Mouse (Mus musculus) megakaryocyte-erythroid progenitor cell, adult 5-6 weeks (primary cell): ENCODE measurements around the gene Stxbp3. TPM values are rescaled to one million over a fixed set of nuclear protein-coding genes. Genes with fewer than 3 reads are reported as not detected.

Experiments used
- ATAC-seq: replicated peaks from 2 replicates; pipeline ENCODE4 v1.8.0; 2016; ENCODE audit warnings: mild to moderate bottlenecking, inconsistent platforms; ENCODE audit not compliant: severe bottlenecking, poor library complexity, low FRiP score, low TSS enrichment
- total RNA-seq, 2 experiments: library from RNA; stranded (forward) in 1 of 2; stranded (reverse) in 1 of 2; fragments of 200-1000, 215-1000 nt in 1 of 2; fragments of >200 nt in 1 of 2; fragmentation: Nextera tagmentation in 1 of 2; gene quantifications; 2 replicates each; pipeline ENCODE4 v1.2.3; 2014 to 2017

The Stxbp3 gene
- total RNA-seq, 2 experiments from 2014 or later = 47.5 to 56.6 TPM

GRCm38 (mm10) chr3:108815631-108816030, 24.7 kb downstream of the Stxbp3 start:
- ATAC-seq = no peak

GRCm38 (mm10) chr3:108810747-108811263, 29.5 kb downstream of the Stxbp3 start:
- no peak for ATAC-seq

- no peak for ATAC-seq
Observed at GRCm38 (mm10) chr3:108805622-108806021, 34.7 kb downstream of the Stxbp3 start.

DNA sequence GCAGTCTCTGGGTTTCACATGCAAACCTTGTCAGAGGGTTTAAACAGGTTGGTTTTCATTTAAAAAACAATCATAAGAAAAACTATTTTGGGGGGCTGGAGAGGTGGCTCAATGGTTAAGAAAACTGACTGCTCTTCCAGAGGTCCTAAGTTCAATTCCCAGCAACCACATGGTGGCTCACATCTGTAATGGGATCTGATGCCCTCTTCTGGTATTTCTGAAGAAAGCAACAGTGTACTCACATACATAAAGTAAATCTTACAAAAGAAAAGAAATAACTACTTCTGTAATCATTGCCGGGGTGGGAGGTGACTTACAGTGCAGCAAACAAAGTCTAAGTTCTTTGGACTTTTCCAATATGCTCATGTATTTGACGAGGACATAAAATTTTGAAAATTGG, 42.0 kb downstream of the Stxbp3 start:
- no peak for ATAC-seq

GRCm38 (mm10) chr3:108797723-108798122, 42.6 kb downstream of the Stxbp3 start:
- no peak for ATAC-seq

GRCm38 (mm10) chr3:108796386-108796785, 43.9 kb downstream of the Stxbp3 start:
- no peak for ATAC-seq

- ATAC-seq = no peak
Observed at GRCm38 (mm10) chr3:108795554-108796299, 44.6 kb downstream of the Stxbp3 start.

DNA sequence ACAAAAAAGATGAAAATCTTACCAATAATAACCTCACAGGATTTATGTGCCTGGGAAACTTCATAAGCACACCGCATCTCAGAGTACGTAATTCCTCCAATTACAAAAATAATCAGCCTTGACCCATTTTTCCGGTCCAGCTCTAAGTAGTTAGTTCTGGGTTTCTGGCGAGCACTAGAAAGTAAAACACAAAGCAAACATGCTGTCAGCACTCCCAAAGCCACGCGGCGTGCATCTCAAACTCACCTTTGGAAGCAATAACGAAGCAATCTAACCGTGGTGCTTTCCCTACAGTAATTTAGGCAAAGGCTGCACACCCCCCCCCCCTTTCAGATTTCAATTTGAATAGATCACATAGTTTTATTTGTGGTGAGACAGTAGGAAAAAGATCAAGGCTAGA, 45.5 kb downstream of the Stxbp3 start:
- no peak for ATAC-seq

DNA sequence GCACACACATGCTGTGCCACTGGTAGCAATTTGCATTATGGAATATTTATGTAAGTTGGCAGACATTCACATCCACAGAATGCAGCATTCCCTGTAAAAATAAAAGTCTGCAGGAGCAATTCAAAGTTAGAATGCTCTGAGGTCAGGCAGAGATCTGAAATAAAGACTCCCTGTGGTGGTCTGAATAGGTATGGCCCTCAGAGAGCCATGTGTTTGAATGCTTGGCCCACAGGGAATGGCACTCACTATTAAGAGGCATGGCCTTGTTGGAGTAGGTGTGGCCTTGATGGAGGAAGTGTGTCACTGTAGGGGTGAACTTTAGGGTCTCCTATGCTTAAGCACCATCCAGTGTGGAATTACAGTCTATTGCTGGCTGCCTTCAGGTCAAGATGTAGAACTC, 47.9 kb downstream of the Stxbp3 start:
- no peak for ATAC-seq

- ATAC-seq = no peak
Observed at GRCm38 (mm10) chr3:108791054-108791706, 49.1 kb downstream of the Stxbp3 start.

DNA sequence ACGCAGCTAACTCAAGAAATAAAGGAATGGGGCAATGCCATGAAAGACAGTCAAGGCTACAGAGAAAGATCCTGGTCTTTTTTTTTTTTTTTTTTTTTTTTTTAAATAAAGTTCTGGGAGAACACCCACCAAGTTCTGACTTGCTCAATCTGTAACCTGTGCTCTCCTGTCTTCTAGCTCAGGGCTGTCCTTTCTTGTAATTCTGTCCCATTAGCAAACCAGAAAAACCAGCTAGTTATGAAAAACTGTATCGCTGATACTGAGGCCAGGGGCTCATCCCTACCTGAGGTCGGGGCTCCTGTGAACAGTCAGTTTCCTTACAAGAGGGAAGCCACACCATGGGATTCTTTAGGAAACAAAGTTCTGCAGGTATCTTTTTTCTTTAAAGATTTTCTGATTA, 49.8 kb downstream of the Stxbp3 start:
- no peak for ATAC-seq

GRCm38 (mm10) chr3:108789299-108789698, 51.0 kb downstream of the Stxbp3 start:
- ATAC-seq = no peak

GRCm38 (mm10) chr3:108788455-108788794, 51.9 kb downstream of the Stxbp3 start:
- ATAC-seq = no peak

- ATAC-seq = 0 out of 2 replicates have a peak, but pooled peaks have one; percentile 42
Observed at GRCm38 (mm10) chr3:108787754-108788454, 52.4 kb downstream of the Stxbp3 start.

DNA sequence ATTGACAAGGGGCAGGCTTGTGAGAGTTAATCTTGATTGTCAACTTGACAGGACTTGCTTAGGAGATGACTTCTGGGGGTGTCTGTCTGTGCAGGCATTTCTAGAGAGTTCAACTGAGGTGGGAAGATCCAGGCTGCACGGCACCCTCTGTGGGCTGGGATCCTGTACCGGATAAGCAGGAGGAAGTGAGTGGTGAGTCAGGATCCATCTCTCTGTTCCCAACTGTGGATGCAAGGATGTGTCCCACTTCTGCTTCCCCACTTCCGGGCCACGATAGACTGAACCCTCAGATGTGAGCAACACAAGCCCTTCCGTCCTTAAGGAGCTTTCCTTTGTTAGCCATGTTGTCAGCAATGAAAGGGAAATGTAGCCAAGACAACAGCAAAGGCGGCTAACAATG, 53.8 kb downstream of the Stxbp3 start:
- ATAC-seq = no peak

- ATAC-seq = no peak
Observed at GRCm38 (mm10) chr3:108782364-108782895, 57.9 kb downstream of the Stxbp3 start.

DNA sequence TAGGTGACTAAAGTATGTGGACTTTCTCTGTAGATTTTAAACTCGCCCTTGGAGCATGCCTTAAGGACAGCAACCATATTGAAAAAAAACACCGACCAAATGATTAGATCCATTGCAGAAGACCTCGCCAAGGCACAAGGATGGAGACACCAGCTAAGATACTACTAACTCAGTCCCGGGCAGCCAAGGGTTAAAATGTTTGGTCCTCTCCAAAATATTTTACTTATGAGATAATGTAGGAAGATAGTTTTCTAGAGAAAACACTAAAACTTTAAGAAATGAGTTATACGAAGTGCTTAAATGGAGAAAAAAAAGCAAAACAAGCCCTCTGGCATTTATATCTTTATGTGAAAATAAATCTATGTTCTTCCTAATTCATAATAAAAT, 58.4 kb downstream of the Stxbp3 start:
- no peak for ATAC-seq

DNA sequence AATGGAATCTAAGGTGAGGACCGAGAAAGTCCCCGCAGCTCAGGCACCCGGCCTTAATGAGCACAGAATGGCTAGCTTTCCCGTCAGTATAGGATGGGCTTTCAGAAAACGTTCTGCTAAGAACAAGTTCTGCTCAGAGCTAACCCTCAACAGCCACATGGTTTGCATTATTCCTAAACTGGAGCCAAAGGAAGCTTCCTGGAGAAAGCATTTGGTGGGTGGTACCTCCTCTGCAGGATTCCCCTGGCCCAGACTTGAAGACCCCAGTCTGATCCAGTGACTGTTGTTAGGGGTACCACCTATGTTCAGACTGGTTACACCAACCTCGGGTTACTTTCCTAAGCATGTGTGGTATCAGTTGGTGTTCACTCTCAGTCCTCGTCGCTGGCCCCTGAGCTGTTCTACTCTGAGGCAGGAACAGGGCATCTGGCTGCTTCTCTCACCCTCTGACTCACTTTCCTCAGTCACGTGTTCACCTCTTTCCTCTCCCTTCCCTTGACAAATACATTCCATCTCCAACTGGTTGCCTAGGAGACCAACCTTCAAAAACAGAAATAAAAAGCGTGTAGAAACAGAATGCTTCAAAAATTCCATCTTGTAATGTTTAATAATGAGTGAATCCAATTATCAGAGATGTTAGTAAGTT, 59.0 kb downstream of the Stxbp3 start:
- no peak for ATAC-seq

GRCm38 (mm10) chr3:108778761-108779540, 61.4 kb downstream of the Stxbp3 start:
- no peak for ATAC-seq
